Mouse (Mus musculus) urinary bladder, postnatal 10 days (tissue): Measurements from ENCODE around the gene Tbx21.

Experiments used
- DNase-seq: peaks from one replicate; pipeline ENCODE4 v3.0.0; 2022; ENCODE audit warnings: low spot score

Tbx21 gene

DNA sequence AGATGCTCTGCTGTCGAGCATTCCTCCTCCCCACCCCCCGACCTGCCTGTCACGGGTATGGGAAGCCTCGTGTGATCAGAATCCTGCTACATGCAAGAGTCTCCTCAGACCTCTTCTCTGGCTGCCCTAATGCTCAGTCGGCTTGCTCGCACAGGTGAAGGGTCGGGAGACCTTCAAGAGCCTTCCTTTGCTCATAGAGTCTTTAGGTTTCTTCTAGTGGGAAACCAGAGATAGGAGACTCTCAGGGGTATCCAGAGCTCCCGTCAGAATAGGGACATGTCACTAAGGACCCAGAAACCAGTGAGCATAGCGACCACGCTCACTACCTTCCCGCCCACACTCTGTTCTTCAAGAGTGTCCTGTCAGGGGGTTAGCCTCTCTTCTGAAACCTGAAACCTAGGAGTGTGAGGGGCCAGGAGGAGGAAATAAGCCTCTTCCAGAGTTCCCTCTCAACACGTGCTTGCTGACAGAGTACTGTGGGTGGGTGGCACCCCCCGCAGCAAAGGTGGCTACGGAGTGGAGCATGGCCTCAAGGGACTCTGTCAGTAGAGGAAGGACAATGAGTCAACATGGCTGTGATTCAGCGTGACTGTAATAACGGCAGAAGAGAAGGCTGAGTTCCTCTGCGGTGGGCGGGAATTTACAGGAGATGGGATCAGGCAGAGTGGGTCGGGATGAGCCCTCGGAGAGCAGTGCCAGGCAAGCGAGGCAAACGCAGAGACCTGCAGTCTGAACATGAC lies 31.6 kb downstream of the Tbx21 start:
- DNase-seq, result no peak

- no peak for DNase-seq
These were observed 32.2 kb downstream of the Tbx21 start for GRCm38 (mm10) chr11:97082977-97083376.

DNA sequence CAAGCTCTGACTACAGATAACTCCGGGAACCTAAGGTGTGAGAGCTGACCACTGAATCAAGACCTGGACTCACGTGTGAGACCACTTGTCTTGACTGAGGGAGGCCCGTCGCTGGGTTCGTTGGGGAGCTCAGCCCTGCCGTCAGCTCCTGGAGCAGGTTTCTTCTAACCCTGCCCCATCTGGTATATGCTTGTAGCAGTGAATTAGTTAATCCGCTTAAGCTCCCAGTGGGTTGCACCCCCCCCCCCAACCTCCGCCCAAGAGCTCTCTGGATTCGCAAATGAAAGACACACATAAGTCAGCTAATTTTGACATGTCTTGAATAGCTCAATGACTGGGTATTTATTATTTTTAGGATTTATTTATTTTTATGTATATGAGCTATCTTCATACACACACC lies 34.8 kb downstream of the Tbx21 start:
- DNase-seq, result no peak

- DNase-seq, result no peak
These were observed 36.4 kb downstream of the Tbx21 start for GRCm38 (mm10) chr11:97078751-97079150.

DNA sequence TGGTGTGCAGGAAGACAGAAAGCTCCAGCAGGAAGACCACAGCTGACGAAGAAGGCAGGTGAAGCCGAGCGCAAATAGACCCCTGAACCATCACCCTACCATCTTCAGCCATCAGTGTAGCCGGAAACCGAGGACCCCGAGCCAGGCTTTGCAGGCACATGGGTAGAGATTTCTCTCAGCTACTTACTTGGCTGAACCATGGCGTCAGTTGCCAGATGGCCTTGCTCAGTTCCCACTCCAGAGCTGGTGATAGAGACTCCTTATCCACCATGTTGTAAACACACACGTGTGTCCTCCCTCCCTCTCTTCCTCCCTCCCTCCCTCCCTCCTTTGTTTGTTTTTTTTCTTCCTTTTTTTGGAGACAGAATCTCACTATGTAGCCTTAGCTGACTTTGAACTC lies 40.9 kb downstream of the Tbx21 start:
- no peak for DNase-seq

- DNase-seq, result no peak
These were observed 42.6 kb downstream of the Tbx21 start for GRCm38 (mm10) chr11:97072533-97072932.

DNA sequence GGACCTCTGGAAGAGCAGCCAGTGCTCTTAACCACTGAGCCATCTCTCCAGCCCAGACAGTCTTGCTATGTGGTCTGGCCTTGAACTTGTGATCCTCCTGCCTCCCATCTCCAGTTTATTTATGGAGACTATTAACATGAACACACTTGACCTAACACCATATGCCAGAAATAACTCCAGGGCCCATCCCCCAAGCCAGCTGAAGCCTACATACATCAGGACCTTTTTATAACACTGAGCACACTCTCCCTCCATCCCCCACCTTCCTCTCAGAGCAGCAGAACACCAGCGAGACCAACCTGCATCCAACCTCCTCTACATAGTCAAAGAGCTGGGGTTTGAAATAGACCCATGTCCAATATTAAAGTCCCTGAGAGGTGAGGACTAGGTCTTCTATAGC lies 44.0 kb downstream of the Tbx21 start:
- DNase-seq, result no peak

GRCm38 (mm10) chr11:97069770-97070169 lies 45.4 kb downstream of the Tbx21 start:
- DNase-seq, result no peak

DNA sequence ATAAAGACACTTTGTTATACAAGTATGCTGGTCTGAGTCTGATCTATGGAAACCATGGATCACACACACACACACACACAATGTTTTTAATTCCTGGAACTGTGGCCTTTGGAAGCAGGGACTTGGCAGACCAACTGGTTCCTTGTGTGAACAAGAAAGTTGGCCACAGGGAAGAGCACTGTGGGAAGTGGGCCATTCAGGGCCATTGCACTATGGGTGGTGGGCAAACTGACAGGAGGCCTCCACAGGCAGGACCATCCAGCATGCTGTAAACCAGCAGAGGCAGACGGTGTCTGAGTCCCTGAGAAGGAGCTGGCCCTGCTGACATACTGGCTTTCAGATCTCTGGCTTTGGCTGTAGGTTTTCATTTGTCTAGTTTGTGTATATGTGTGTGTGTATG lies 45.8 kb downstream of the Tbx21 start:
- no peak for DNase-seq

DNA sequence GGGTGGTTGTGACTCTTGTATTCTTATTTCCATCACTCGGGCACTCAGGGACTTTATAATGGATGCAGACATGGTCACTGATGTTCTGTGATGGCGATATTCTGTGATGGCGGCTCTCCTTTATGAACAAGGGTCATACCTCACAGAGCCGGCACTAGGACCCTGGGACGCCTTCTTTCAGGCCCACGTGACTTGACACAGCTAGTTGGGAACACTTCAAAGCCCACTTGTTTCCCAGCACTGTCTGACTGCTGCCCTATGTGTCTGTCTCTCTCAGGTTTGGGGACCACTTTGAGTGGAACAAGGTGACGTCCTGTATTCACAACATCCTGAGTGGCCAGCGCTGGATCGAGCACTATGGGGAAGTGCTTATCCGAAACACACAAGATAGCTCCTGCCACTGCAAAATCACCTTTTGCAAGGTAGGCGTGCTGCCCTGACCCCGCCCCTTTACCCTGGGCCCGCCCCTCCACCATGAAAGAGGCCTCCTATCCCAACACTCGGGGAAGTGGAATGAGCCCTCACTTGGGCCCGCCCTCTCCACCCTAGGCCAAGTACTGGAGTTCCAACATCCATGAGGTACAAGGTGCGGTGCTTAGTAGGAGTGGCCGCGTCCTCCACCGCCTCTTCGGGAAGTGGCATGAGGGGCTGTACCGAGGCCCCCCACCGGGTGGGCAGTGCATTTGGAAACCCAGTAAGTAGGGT lies 48.3 kb downstream of the Tbx21 start:
- DNase-seq, result no peak

- DNase-seq, result no peak
These were observed 49.4 kb downstream of the Tbx21 start for GRCm38 (mm10) chr11:97065538-97066295.

DNA sequence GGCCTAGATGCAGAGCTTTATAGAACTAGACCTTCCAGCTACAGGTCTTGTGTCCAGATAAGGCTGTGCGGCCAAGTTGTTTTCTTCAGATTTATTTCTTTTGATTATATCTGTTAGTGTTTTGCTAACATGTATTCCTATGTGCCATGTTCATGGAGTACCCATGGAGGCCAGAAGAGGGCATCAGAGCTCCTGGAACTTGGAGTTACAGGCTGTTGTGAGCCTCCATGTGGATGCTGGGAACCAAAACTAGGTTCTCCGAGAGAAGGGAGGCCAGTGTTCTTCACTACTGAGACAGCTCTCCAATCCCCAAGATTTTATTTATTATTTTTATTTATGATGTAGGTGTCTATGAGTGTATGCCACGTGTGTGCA lies 51.2 kb downstream of the Tbx21 start:
- no peak for DNase-seq

GRCm38 (mm10) chr11:97063274-97063920 lies 51.7 kb downstream of the Tbx21 start:
- no peak for DNase-seq

DNA sequence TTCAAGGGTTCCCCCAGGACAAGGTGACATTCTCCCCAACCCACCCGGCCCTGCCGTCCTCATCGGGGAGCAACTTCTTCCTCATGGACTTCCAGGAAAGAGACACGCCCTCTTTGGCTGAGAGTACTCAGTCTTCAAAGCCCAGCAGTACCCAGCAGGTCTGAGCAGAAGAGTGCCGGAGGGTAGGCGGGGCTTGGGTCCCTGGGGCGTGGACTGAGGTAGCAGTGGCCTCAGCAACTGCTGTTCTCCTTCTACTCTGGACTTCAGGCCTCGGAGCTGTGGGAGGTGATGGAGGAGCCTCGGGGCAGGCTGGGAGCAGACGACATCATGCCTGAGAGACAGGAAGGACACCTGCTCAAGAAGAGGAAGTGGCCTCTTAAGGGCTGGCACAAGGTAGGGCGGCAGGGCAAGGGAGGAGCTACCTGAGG lies 62.9 kb downstream of the Tbx21 start:
- DNase-seq, result no peak

- no peak for DNase-seq
These were observed 64.1 kb downstream of the Tbx21 start for GRCm38 (mm10) chr11:97050944-97051586.

- DNase-seq, result no peak
These were observed 64.8 kb downstream of the Tbx21 start, which contains the start of gene Osbpl7 for GRCm38 (mm10) chr11:97050216-97050943. TSS of gene Osbpl7 (plus strand) at chr11:97050628.

DNA sequence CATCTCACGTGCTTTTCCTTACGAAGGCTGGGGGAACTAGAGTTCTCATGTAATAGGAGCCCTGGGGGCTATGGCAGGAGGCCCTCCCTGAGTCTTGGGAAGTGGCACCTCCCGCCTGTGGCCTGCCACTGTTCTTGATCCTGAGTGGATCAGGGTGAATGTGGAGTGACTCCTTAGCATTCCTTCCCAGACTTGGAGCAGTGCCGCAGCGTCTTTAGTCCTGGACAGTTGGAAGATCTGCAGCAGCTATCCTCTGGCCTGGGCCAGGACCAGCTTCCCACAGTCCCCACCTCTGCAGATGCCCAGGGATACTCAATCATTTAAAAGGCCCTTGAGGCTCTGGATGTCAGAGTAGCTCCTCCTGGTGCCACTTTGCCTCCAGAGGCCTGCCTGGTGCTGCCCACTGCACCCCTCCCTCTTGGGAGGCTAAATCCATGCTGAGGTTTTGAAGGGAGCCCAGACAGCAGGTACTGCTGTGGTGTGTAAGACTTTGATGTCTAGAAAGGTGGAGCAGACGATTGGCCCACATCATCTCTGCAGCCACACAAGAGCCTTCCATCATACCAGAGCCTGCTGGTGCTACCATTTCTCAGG lies 65.5 kb downstream of the Tbx21 start:
- DNase-seq, result no peak

DNA sequence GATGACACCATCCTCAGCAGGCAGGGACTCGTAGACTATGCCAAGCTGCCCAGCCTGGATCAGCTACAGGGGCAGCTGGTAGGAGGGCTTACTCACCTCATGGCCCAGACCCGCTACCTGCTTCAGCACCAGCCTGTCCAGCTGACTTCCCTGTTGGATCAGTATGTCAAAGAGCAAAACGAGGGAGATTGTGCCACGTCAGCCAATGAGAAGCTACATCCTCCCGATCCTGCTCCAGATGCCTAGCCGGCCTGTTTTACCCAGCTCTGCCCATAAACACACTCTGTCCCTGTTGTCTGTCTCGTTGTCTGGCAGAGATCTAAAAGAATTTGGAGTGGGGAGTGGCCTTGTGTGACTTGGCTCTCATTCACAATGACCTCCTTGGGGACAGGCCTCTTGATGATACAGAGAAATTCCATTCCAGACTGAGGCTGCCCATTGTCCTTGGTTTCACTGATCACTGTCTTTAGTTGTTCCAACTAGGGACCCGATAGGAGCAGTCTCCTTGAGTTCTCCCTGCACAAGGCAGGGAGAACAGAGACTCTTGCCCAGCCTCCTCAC lies 67.0 kb downstream of the Tbx21 start:
- no peak for DNase-seq
